Mouse (Mus musculus): ENCODE measurements around the gene Lcp1.
"Not testable (repeated sequence)": the region's sequence is repeated elsewhere in the genome, so short reads cannot be mapped to it uniquely, and the experiment has no call there.

Lcp1 gene

GRCm38 (mm10) chr14:75130501-75131318 lies at the start of gene Lcp1, which contains the start of gene Lrrc63:
TSS of gene Lcp1 (plus strand) at chr14:75131101.
TSS of gene Lrrc63 (minus strand) at chr14:75130881.
- DNase-seq: peak; percentile 76 to 85

- DNase-seq: no peak
Observed at GRCm38 (mm10) chr14:75102956-75103355, 27.9 kb upstream of the Lcp1 start.

GRCm38 (mm10) chr14:75121658-75122057 lies 9.2 kb upstream of the Lcp1 start:
- no peak for DNase-seq

- DNase-seq: no peak
Observed at GRCm38 (mm10) chr14:75131324-75131935, 529 bp downstream of the Lcp1 start.

GRCm38 (mm10) chr14:75136119-75136966 lies 5.4 kb downstream of the Lcp1 start:
- DNase-seq: peak in 1 of 2 experiments; percentile 16

GRCm38 (mm10) chr14:75138503-75138902 lies 7.6 kb downstream of the Lcp1 start:
- no peak for DNase-seq

- DNase-seq: no peak
Observed at GRCm38 (mm10) chr14:75139225-75139624, 8.3 kb downstream of the Lcp1 start.

GRCm38 (mm10) chr14:75147706-75148105 lies 16.8 kb downstream of the Lcp1 start:
- DNase-seq: not testable (repeated sequence)

- no peak for DNase-seq
Observed at GRCm38 (mm10) chr14:75148229-75148628, 17.3 kb downstream of the Lcp1 start.

- no peak for DNase-seq
Observed at GRCm38 (mm10) chr14:75150653-75151052, 19.8 kb downstream of the Lcp1 start.

GRCm38 (mm10) chr14:75151146-75151545 lies 20.2 kb downstream of the Lcp1 start:
- no peak for DNase-seq

- DNase-seq: no peak
Observed at GRCm38 (mm10) chr14:75154481-75154880, 23.6 kb downstream of the Lcp1 start.

- no peak for DNase-seq
Observed at GRCm38 (mm10) chr14:75159375-75159774, 28.5 kb downstream of the Lcp1 start.

GRCm38 (mm10) chr14:75163866-75164265 lies 33.0 kb downstream of the Lcp1 start:
- DNase-seq: no peak

GRCm38 (mm10) chr14:75164345-75164744 lies 33.4 kb downstream of the Lcp1 start:
- DNase-seq: no peak

GRCm38 (mm10) chr14:75165574-75166131 lies 34.8 kb downstream of the Lcp1 start:
- DNase-seq: no peak

- no peak for DNase-seq
Observed at GRCm38 (mm10) chr14:75168501-75168900, 37.6 kb downstream of the Lcp1 start.

- no peak for DNase-seq
Observed at GRCm38 (mm10) chr14:75170546-75170945, 39.6 kb downstream of the Lcp1 start.

- peak in 1 of 2 experiments; percentile 0 for DNase-seq
Observed at GRCm38 (mm10) chr14:75174296-75174695, 43.4 kb downstream of the Lcp1 start.

- DNase-seq: peak in 1 of 2 experiments; percentile 16
Observed at GRCm38 (mm10) chr14:75174731-75175555, 44.0 kb downstream of the Lcp1 start.

- no peak for DNase-seq
Observed at GRCm38 (mm10) chr14:75175781-75176180, 44.9 kb downstream of the Lcp1 start.
